Comparison of ENCODE assay signal across 14 mouse cellular contexts in the genomic region with DNA sequence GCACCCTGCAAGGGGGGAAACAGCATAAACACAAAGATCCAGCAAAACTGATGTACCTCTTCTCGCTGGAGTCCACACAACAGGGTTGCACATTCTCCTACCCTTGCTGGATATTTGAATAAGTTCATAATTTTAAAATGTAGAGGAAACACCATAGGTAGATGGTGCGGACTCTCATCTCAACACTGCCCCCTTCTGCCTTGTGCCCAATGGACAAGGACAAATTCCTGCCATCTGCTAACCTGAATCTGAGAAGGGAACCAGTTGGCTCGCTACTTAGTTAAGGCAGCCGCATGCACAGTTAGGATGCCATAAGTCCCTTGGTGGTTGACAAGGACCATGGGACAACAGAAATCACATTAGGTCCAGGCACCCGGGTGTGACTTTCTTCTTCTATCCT.
DNase-seq lines count a peak whose midpoint lies in the region; ATAC-seq and TF ChIP-seq lines count a peak whose summit lies in the region.
"Had no signal": no experiment of that assay in that cellular context is flagged by ENCODE, and none has a peak within 500 bp of the region (broad histone marks: within the 10 kb centered on the region; RNA-seq: fewer than 3 reads in every experiment).

No protein-coding gene starts in this region.

- DNase-seq in adrenal gland, postnatal 14 days, result peak; percentile 48
- DNase-seq in adrenal gland, adult 8-10 months, result no peak
- no peak for DNase-seq in heart, postnatal 0 days (ENCODE audit: low spot score)
- no peak for DNase-seq in liver, postnatal 0 days
- no peak for DNase-seq in brain, embryonic 14.5 days (ENCODE audit: low read depth)
- no peak for DNase-seq in MN1 (ENCODE audit: low spot score)
- DNase-seq: layer of hippocampus, postnatal 36 days; thymus, adult 18-20 months had no signal

- TF ChIP-seq POLR2A in brain, embryonic 14.5 days (IDR thresholded peaks at IDR 0.05; ENCODE audit: borderline replicate concordance, extremely low read depth, insufficient read depth, insufficient read length, poor library complexity, severe bottlenecking), result no peak

- ATAC-seq in heart, postnatal 0 days (ENCODE audit: insufficient read depth, low read depth), result no peak
- ATAC-seq in heart, embryonic 12.5 days (ENCODE audit: insufficient number of reproducible peaks, low FRiP score), result no peak
- ATAC-seq in liver, postnatal 0 days, result no peak
- ATAC-seq in liver, embryonic 12.5 days, result no peak
- ATAC-seq: midbrain, embryonic 16.5 days had no signal

- peaks cover 12% of the 10 kb centered on the region; the same call in 1 of the 2 replicates for H3K27me3 ChIP-seq in heart, postnatal 0 days (ENCODE audit: control insufficient read depth, insufficient read depth, low read length)
- peaks cover 38% of the 10 kb centered on the region for H3K27me3 ChIP-seq in heart, embryonic 12.5 days (replicated peaks)
- H3K27me3 ChIP-seq in liver, postnatal 0 days (ENCODE audit: insufficient read depth, low read length), result peaks cover 9% of the 10 kb centered on the region
- H3K27me3 ChIP-seq in liver, embryonic 12.5 days (replicated peaks), result peaks cover 32% of the 10 kb centered on the region

- H3K36me3 ChIP-seq in heart, postnatal 0 days (replicated peaks; ENCODE audit: control insufficient read depth, insufficient read depth, low read length), result no peaks in the 10 kb centered on the region
- no peaks in the 10 kb centered on the region for H3K36me3 ChIP-seq in heart, embryonic 12.5 days
- no peaks in the 10 kb centered on the region for H3K36me3 ChIP-seq in liver, postnatal 0 days (replicated peaks; ENCODE audit: insufficient read depth, low read length)
- no peaks in the 10 kb centered on the region for H3K36me3 ChIP-seq in liver, embryonic 12.5 days
- H3K36me3 ChIP-seq: G1E; limb, embryonic 13.5 days; neural tube, embryonic 13.5 days had no signal

- WGBS in heart, postnatal 0 days, result 80% methylated on average over 5 of the region's 5 CpGs
- 80% methylated on average over 5 of the region's 5 CpGs for WGBS in heart, embryonic 12.5 days
- 80% methylated on average over 5 of the region's 5 CpGs for WGBS in liver, postnatal 0 days (ENCODE audit: insufficient replicate concordance)
- 75% methylated on average over 5 of the region's 5 CpGs for WGBS in liver, embryonic 12.5 days (ENCODE audit: insufficient replicate concordance)

- no peak overlapping the region for H3K9ac ChIP-seq in heart, postnatal 0 days (replicated peaks; ENCODE audit: low read depth, low read length)
- no peak overlapping the region for H3K9ac ChIP-seq in heart, embryonic 12.5 days
- no peak overlapping the region for H3K9ac ChIP-seq in liver, postnatal 0 days (replicated peaks)
- no peak overlapping the region for H3K9ac ChIP-seq in liver, embryonic 12.5 days
- H3K9ac ChIP-seq: limb, embryonic 13.5 days; neural tube, embryonic 13.5 days had no signal

- no peaks in the 10 kb centered on the region for H3K4me1 ChIP-seq in heart, postnatal 0 days (ENCODE audit: control insufficient read depth, insufficient read depth)
- peaks cover 5% of the 10 kb centered on the region; the same call in 1 of the 2 replicates for H3K4me1 ChIP-seq in heart, embryonic 12.5 days (replicated peaks)
- no peaks in the 10 kb centered on the region for H3K4me1 ChIP-seq in liver, postnatal 0 days (ENCODE audit: insufficient read depth)
- peaks cover 5% of the 10 kb centered on the region; the same call in 1 of the 2 replicates for H3K4me1 ChIP-seq in liver, embryonic 12.5 days

- no peak overlapping the region for H3K27ac ChIP-seq in heart, postnatal 0 days (ENCODE audit: low read depth)
- H3K27ac ChIP-seq in heart, embryonic 12.5 days (ENCODE audit: poor library complexity, severe bottlenecking), result no peak overlapping the region
- no peak overlapping the region for H3K27ac ChIP-seq in liver, postnatal 0 days (ENCODE audit: low read depth)
- H3K27ac ChIP-seq in liver, embryonic 12.5 days, result no peak overlapping the region
- H3K27ac ChIP-seq: limb, embryonic 13.5 days; neural tube, embryonic 13.5 days had no signal

- H3K9me3 ChIP-seq in heart, postnatal 0 days (replicated peaks; ENCODE audit: control insufficient read depth, low read length), result no peaks in the 10 kb centered on the region
- H3K9me3 ChIP-seq in heart, embryonic 12.5 days (replicated peaks), result no peaks in the 10 kb centered on the region
- no peaks in the 10 kb centered on the region for H3K9me3 ChIP-seq in liver, postnatal 0 days (ENCODE audit: low read length)
- H3K9me3 ChIP-seq in liver, embryonic 12.5 days (replicated peaks), result no peaks in the 10 kb centered on the region
- H3K9me3 ChIP-seq: limb, embryonic 13.5 days; neural tube, embryonic 13.5 days had no signal

- no peak overlapping the region for H3K4me2 ChIP-seq in heart, postnatal 0 days (ENCODE audit: low read depth, low read length)
- no peak overlapping the region for H3K4me2 ChIP-seq in heart, embryonic 12.5 days
- H3K4me2 ChIP-seq in liver, postnatal 0 days (ENCODE audit: low read depth, low read length), result no peak overlapping the region
- H3K4me2 ChIP-seq in liver, embryonic 12.5 days, result no peak overlapping the region
- H3K4me2 ChIP-seq: limb, embryonic 13.5 days; neural tube, embryonic 13.5 days had no signal

- TF ChIP-seq CTCF in heart, postnatal 0 days (IDR thresholded peaks at IDR 0.05; ENCODE audit: low read depth), result peak; percentile 34; the same call in 1 of the 2 replicates
- TF ChIP-seq CTCF in liver, postnatal 0 days (IDR thresholded peaks at IDR 0.05; ENCODE audit: low read depth), result peak; percentile 40; the same call in 1 of the 2 replicates
- TF ChIP-seq CTCF in brain, embryonic 14.5 days (IDR thresholded peaks at IDR 0.05; ENCODE audit: borderline replicate concordance, extremely low read depth, insufficient read depth, insufficient read length), result peak; percentile 29; the same call in 1 of the 2 replicates

- H3K4me3 ChIP-seq in heart, postnatal 0 days (ENCODE audit: low read depth, low read length), result no peak overlapping the region
- no peak overlapping the region for H3K4me3 ChIP-seq in heart, embryonic 12.5 days
- H3K4me3 ChIP-seq in liver, postnatal 0 days (ENCODE audit: low read depth, low read length), result no peak overlapping the region
- no peak overlapping the region for H3K4me3 ChIP-seq in liver, embryonic 12.5 days
- H3K4me3 ChIP-seq: limb, embryonic 13.5 days; neural tube, embryonic 13.5 days had no signal

- TF ChIP-seq EP300 in heart, postnatal 0 days (IDR thresholded peaks at IDR 0.05; ENCODE audit: low read depth), result no peak
- TF ChIP-seq EP300 in liver, postnatal 0 days (IDR thresholded peaks at IDR 0.05; ENCODE audit: low read depth), result no peak
